In genomic region chr6:88490629-88491354, GRCm38 (mm10) we compare ENCODE assay signal across 12 mouse cellular contexts. TPM values are rescaled to one million over a fixed set of nuclear protein-coding genes. Genes with fewer than 3 reads are reported as not detected.
DNase-seq lines count a peak whose midpoint lies in the region; ATAC-seq and TF ChIP-seq lines count a peak whose summit lies in the region.
"Had no signal": no experiment of that assay in that cellular context is flagged by ENCODE, and none has a peak within 500 bp of the region (broad histone marks: within the 10 kb centered on the region; RNA-seq: fewer than 3 reads in every experiment).

No protein-coding gene starts in this region.

- H3K27me3 ChIP-seq in heart, embryonic 10.5 days (ENCODE audit: insufficient read depth, poor library complexity, severe bottlenecking): no peaks in the 10 kb centered on the region
- H3K27me3 ChIP-seq in lung, postnatal 0 days (replicated peaks; ENCODE audit: insufficient read depth, low read length): no peaks in the 10 kb centered on the region
- H3K27me3 ChIP-seq: limb, embryonic 13.5 days had no signal

- peaks cover 73% of the 10 kb centered on the region for H3K36me3 ChIP-seq in heart, embryonic 10.5 days
- peaks cover 6% of the 10 kb centered on the region; the same call in 1 of the 2 replicates for H3K36me3 ChIP-seq in lung, postnatal 0 days (ENCODE audit: insufficient read depth, low read length)

- intact Hi-C loops in gastrocnemius, postnatal 14 days (cut with DNase I; ENCODE audit: low total_unique reads): loop anchor here (10.0 kb wide), 1 partner anchor 306 kb away; no protein-coding TSS in a partner anchor

- TF ChIP-seq CTCF in lung, postnatal 0 days (IDR thresholded peaks at IDR 0.05): no peak

- H3K4me2 ChIP-seq in lung, postnatal 0 days (replicated peaks; ENCODE audit: low read depth, low read length): no peak overlapping the region
- H3K4me2 ChIP-seq: limb, embryonic 13.5 days had no signal

- ATAC-seq in lung, postnatal 0 days: no peak

- 0 out of 2 replicates have a peak, but pooled peaks cover 3% of the 10 kb centered on the region for H3K4me1 ChIP-seq in heart, embryonic 10.5 days
- no peaks in the 10 kb centered on the region for H3K4me1 ChIP-seq in lung, postnatal 0 days (ENCODE audit: insufficient read depth, low read depth, low read length)
- H3K4me1 ChIP-seq: embryonic facial prominence, embryonic 10.5 days; limb, embryonic 13.5 days had no signal

- no peak overlapping the region for H3K27ac ChIP-seq in heart, embryonic 10.5 days
- H3K27ac ChIP-seq in lung, postnatal 0 days (ENCODE audit: low read length): no peak overlapping the region
- H3K27ac ChIP-seq: embryonic facial prominence, embryonic 10.5 days; limb, embryonic 13.5 days; macrophage had no signal

- WGBS in heart, embryonic 10.5 days: 94% methylated on average over 12 of the region's 12 CpGs
- 90% methylated on average over 12 of the region's 12 CpGs for WGBS in lung, postnatal 0 days

- H3K9me3 ChIP-seq in heart, embryonic 10.5 days: no peaks in the 10 kb centered on the region
- H3K9me3 ChIP-seq in lung, postnatal 0 days (ENCODE audit: low read length): no peaks in the 10 kb centered on the region
- H3K9me3 ChIP-seq: embryonic facial prominence, embryonic 10.5 days; limb, embryonic 13.5 days had no signal

- H3K4me3 ChIP-seq in heart, embryonic 10.5 days: no peak overlapping the region
- no peak overlapping the region for H3K4me3 ChIP-seq in lung, postnatal 0 days (ENCODE audit: low read depth, low read length)
- H3K4me3 ChIP-seq: embryonic facial prominence, embryonic 10.5 days; limb, embryonic 13.5 days had no signal

- peak; percentile 46 for DNase-seq in heart, adult 8-10 months (ENCODE audit: low spot score)
- DNase-seq in heart, embryonic 10.5 days (ENCODE audit: low spot score): no peak
- DNase-seq in adipocyte (ENCODE audit: low spot score): peak; percentile 54
- DNase-seq in cerebellum, adult 11-12 months: peak; percentile 96
- peak; percentile 53 for DNase-seq in gastrocnemius, postnatal 14 days
- no peak for DNase-seq in lung, postnatal 0 days (ENCODE audit: low spot score)
- no peak for DNase-seq in thymus, postnatal 25 days
- DNase-seq in urinary bladder, adult 2 months (ENCODE audit: low spot score): no peak
- DNase-seq: kidney, adult 8-10 months had no signal

- H3K9ac ChIP-seq in lung, postnatal 0 days (replicated peaks; ENCODE audit: low read depth): no peak overlapping the region
- H3K9ac ChIP-seq: limb, embryonic 13.5 days had no signal

- no peak for TF ChIP-seq EP300 in lung, postnatal 0 days (IDR thresholded peaks at IDR 0.05)

RNA-seq across cellular contexts. Expression of gene Ruvbl1, which starts 25.6 kb away (rescaled TPM):
- 10 to 100 TPM; 14.2 to 19.8 (median 16.7) TPM for total RNA-seq in heart, adult 8-10 months (2022)
- polyA plus RNA-seq in heart, embryonic 10.5 days (2016; fragmentation: Nextera tagmentation; extraction: Ambion mirVana): 115 and 169 TPM in 2 replicates
- 10 to 100 TPM; 23.3 to 26.5 TPM for total RNA-seq in gastrocnemius, postnatal 14 days (2021)
- 48.5 and 49.4 TPM in 2 replicates for polyA plus RNA-seq in lung, postnatal 0 days (2015; fragmentation: Nextera tagmentation; extraction: Ambion mirVana)
- polyA plus RNA-seq in urinary bladder, adult 2 months (2012; rRNA removed): 33.1 and 37.7 TPM in 2 replicates

RNA-seq across cellular contexts. Expression of gene Sec61a1, which starts 27.9 kb away (rescaled TPM):
- total RNA-seq in heart, adult 8-10 months (2022): 10 to 100 TPM; 35.1 to 41.5 (median 39.3) TPM
- polyA plus RNA-seq in heart, embryonic 10.5 days (2016; fragmentation: Nextera tagmentation; extraction: Ambion mirVana): 234 and 235 TPM in 2 replicates
- total RNA-seq in gastrocnemius, postnatal 14 days (2021): 10 to 100 TPM; 35.5 to 46.6 TPM
- polyA plus RNA-seq in lung, postnatal 0 days (2015; fragmentation: Nextera tagmentation; extraction: Ambion mirVana): 145 and 149 TPM in 2 replicates
- polyA plus RNA-seq in urinary bladder, adult 2 months (2012; rRNA removed): 130 and 145 TPM in 2 replicates

RNA-seq across cellular contexts. Expression of gene Eefsec, which starts 44.5 kb away (rescaled TPM):
- 1 to 10 TPM; 6.5 to 8.4 (median 7.7) TPM for total RNA-seq in heart, adult 8-10 months (2022)
- 26.4 and 29.1 TPM in 2 replicates for polyA plus RNA-seq in heart, embryonic 10.5 days (2016; fragmentation: Nextera tagmentation; extraction: Ambion mirVana)
- total RNA-seq in gastrocnemius, postnatal 14 days (2021): 1 to 10 TPM; 6.4 to 7.5 TPM
- polyA plus RNA-seq in lung, postnatal 0 days (2015; fragmentation: Nextera tagmentation; extraction: Ambion mirVana): 19.5 and 21.0 TPM in 2 replicates
- polyA plus RNA-seq in urinary bladder, adult 2 months (2012; rRNA removed): 13.8 and 15.8 TPM in 2 replicates

Comparison
In these comparisons a context has a peak if more than half of its experiments do, and no peak if none do; other contexts are left out.
1. DNase-seq: peak in heart, adult 8-10 months (single experiment), adipocyte (single experiment), cerebellum, adult 11-12 months (single experiment) and gastrocnemius, postnatal 14 days (single experiment); none in heart, embryonic 10.5 days (single experiment), lung, postnatal 0 days (single experiment), thymus, postnatal 25 days (single experiment) and urinary bladder, adult 2 months (single experiment).